Mouse (Mus musculus) midbrain, postnatal 0 days (tissue): ENCODE data around the gene Sufu. TPM values are rescaled to one million over a fixed set of nuclear protein-coding genes. Genes with fewer than 3 reads are reported as not detected.

Experiments
- ATAC-seq: fragments of 200-750 bp; cut with Nextera tagmentation; 2 replicates; pipeline ENCODE4 v1.8.0; 2017; ENCODE audit warnings: moderate number of reproducible peaks, mild to moderate bottlenecking, moderate TSS enrichment, moderate library complexity; ENCODE audit not compliant: low FRiP score
- DNase-seq: peaks from one replicate; pipeline ENCODE4 v3.0.0-alpha.2; 2015; ENCODE audit warnings: low spot score
- H3K27ac ChIP-seq: fragments of 300-500 bp; sonication (generic); 2 replicates; pipeline ENCODE4 v1.5.1; 2014; ENCODE audit warnings: low read depth, mild to moderate bottlenecking, low read length, mixed read lengths
- H3K27me3 ChIP-seq: fragments of 300-500 bp; sonication (generic); 2 replicates; pipeline ENCODE4 v1.6.1; 2014; ENCODE audit warnings: low read length, control low read depth, mixed read lengths; ENCODE audit not compliant: insufficient read depth
- H3K36me3 ChIP-seq: fragments of 300-500 bp; sonication (generic); 2 replicates; pipeline ENCODE4 v1.6.1; 2014; ENCODE audit warnings: low read length, control low read depth, mixed read lengths; ENCODE audit not compliant: insufficient read depth
- H3K4me1 ChIP-seq: fragments of 300-500 bp; sonication (generic); 2 replicates; pipeline ENCODE4 v1.6.1; 2014; ENCODE audit warnings: mild to moderate bottlenecking, control low read depth, antibody characterized with exemption, low read length, mixed read lengths; ENCODE audit not compliant: insufficient read depth
- H3K4me2 ChIP-seq: fragments of 300-500 bp; sonication (generic); 2 replicates; pipeline ENCODE4 v1.6.1; 2014; ENCODE audit warnings: low read depth, mild to moderate bottlenecking, low read length, mixed read lengths; ENCODE audit not compliant: poor library complexity, severe bottlenecking
- H3K4me3 ChIP-seq: fragments of 300-500 bp; sonication (generic); 2 replicates; pipeline ENCODE4 v1.5.1; 2014; ENCODE audit warnings: low read depth, mild to moderate bottlenecking, low read length, moderate library complexity
- H3K9ac ChIP-seq: fragments of 300-500 bp; sonication (generic); replicated peaks from 2 replicates; pipeline ENCODE4 v1.6.1; 2014; ENCODE audit warnings: mild to moderate bottlenecking, low read length, moderate library complexity, mixed read lengths; ENCODE audit not compliant: poor library complexity, severe bottlenecking
- H3K9me3 ChIP-seq: fragments of 300-500 bp; sonication (generic); 2 replicates; pipeline ENCODE4 v1.6.1; 2016; ENCODE audit warnings: low read length, control low read depth
- CTCF ChIP-seq: IDR thresholded peaks from 2 replicates; pipeline ENCODE4 v1.5.1; 2016; ENCODE audit warnings: antibody characterized with exemption, mild to moderate bottlenecking
- WGBS: fragments of 180-500 bp; shearing (Covaris S2); extraction: QIAGEN DNeasy Blood & Tissue Kit; methylation state at CpG from one replicate; pipeline ENCODE4 v1.1.7; 2014; 5-methylcytosine and 5-hydroxymethylcytosine counted together
- polyA plus RNA-seq: library from polyadenylated mRNA; unstranded; fragments of >200 nt; fragmentation: Nextera tagmentation; extraction: Ambion mirVana; gene quantifications from 2 replicates; pipeline ENCODE4 v1.2.1, GENCODE M21; 2015
- total RNA-seq: library from RNA; depleted of rRNA; stranded (reverse); fragments of >200 nt; gene quantifications from 2 replicates; pipeline ENCODE4 v1.2.3, GENCODE M21; 2014; rRNA removed

Sufu gene
- 11.5 and 14.4 TPM in 2 replicates for total RNA-seq
- polyA plus RNA-seq = 13.2 and 14.5 TPM in 2 replicates

DNA sequence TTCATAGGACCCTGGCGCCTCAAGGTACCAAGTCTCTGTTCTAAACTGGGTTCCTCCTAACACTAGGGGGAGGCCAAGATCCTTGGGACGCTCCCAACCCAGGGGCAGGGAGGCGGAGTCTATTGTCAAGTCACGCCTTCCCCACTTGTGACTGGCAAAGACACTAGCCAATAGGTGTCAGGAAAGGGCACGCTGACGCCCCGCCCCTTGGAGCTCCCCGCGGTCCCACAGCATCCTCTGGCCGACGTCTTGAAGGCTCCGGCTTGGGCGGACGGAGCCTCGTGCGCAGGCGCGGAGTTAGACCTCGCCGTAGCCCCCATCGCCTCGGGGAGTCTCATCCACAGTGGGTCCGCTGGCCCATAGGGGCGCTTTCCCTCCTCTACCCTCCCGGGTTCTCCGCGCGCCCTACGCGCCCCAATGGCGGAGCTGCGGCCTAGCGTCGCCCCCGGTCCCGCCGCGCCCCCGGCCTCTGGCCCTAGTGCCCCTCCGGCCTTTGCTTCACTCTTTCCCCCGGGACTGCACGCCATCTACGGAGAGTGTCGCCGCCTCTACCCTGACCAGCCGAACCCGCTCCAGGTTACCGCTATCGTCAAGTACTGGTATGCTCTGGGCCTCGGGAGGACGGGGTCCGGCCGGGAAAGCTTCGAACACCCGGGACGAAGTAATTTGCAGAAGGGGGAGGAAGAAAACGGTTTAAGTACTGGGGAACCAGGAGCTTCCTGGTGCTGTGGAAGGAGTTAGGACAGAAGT is at the start of gene Sufu:
Sufu (plus strand) TSS at position 211 of the 750 bp plus-strand sequence.
- DNase-seq = peak; percentile 99
- Histone ChIP-seq H3K36me3 (peaks cover 4% of the 10 kb centered on the region), H3K4me1 (peaks cover 18% of the 10 kb centered on the region), H3K4me3 (peak within 1 kb of the TSS; percentile 89), H3K9me3 (no peaks in the 10 kb centered on the region), H3K27me3 (no peaks in the 10 kb centered on the region), H3K4me2 (peak within 1 kb of the TSS; percentile 88), H3K9ac (peak within 1 kb of the TSS; percentile 81), H3K27ac (peak within 1 kb of the TSS; percentile 96)
- peak; percentile 92 for TF ChIP-seq CTCF
- WGBS = under 1% methylated on average over 57 of the region's 57 CpGs
- ATAC-seq = peak; percentile 90

GRCm38 (mm10) chr19:46347146-46347545 is 49.5 kb upstream of the Sufu start:
- Histone ChIP-seq H3K36me3 (no peaks in the 10 kb centered on the region), H3K9ac (no peak overlapping the region), H3K4me2 (no peak overlapping the region), H3K27me3 (no peaks in the 10 kb centered on the region), H3K9me3 (no peaks in the 10 kb centered on the region), H3K4me3 (no peak overlapping the region), H3K4me1 (peaks cover 8% of the 10 kb centered on the region; the same call in 1 of the 2 replicates), H3K27ac (no peak overlapping the region)
- WGBS = 96% methylated on average over 1 of the region's 1 CpGs
- ATAC-seq = no peak
- DNase-seq = no peak
- no peak for TF ChIP-seq CTCF

GRCm38 (mm10) chr19:46347936-46348668 is 48.6 kb upstream of the Sufu start:
- Histone ChIP-seq H3K4me1 (peaks cover 8% of the 10 kb centered on the region; the same call in 1 of the 2 replicates), H3K27me3 (no peaks in the 10 kb centered on the region), H3K9ac (peak overlapping the region; percentile 80), H3K4me3 (peak overlapping the region; percentile 56), H3K36me3 (no peaks in the 10 kb centered on the region), H3K27ac (peak overlapping the region; percentile 88), H3K4me2 (peak overlapping the region; percentile 56), H3K9me3 (no peaks in the 10 kb centered on the region)
- WGBS = 29% methylated on average over 14 of the region's 14 CpGs
- no peak for TF ChIP-seq CTCF
- ATAC-seq (no peak), DNase-seq (peak; percentile 48)

DNA sequence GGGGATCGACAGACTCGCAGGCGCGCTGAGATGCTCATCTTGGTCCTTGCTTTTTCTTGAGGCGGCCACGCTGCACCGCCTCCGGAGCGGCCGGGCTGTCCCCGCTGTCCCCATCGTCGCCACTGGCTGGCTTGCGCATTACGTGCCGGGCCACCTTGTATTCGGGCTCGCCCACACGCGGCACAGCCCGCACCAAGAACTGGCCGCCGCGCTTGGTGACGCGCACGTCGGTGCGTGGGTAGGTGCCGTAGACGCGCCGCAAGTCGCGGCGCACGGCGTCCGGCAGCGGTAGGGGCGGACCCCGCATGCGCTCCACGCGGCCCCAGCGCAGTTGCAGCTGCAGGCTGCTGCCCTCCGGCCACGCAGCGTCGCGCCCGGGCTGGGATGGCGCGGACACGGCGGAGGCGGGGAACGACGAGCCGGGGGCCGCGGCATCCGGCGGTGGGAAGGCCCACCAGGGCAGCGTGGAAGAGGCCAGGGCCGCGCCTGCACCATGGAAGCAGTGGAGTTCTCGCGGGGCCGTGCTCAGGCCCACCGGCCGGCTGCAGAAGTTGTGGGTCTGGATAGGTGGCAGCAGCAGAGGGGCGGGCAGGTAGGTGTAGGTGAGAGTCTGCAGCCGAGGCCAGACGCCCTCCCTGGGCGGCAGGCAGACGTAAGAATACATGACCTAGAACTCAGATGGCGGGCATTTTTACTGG is 47.8 kb upstream of the Sufu start:
- Histone ChIP-seq H3K4me2 (peak overlapping the region; percentile 56), H3K4me1 (peaks cover 8% of the 10 kb centered on the region; the same call in 1 of the 2 replicates), H3K4me3 (peak overlapping the region; percentile 56), H3K9me3 (no peaks in the 10 kb centered on the region), H3K27ac (peak overlapping the region; percentile 88), H3K36me3 (no peaks in the 10 kb centered on the region), H3K27me3 (no peaks in the 10 kb centered on the region), H3K9ac (peak overlapping the region; percentile 80)
- ATAC-seq (peak; percentile 95), DNase-seq (peak; percentile 93)
- WGBS = under 1% methylated on average over 71 of the region's 78 CpGs
- TF ChIP-seq CTCF = no peak; the same call in 1 of the 2 replicates

- H3K36me3 ChIP-seq = no peaks in the 10 kb centered on the region
- no peaks in the 10 kb centered on the region for H3K27me3 ChIP-seq
- DNase-seq = no peak
- TF ChIP-seq CTCF = no peak
- peaks cover 8% of the 10 kb centered on the region; the same call in 1 of the 2 replicates for H3K4me1 ChIP-seq
- no peaks in the 10 kb centered on the region for H3K9me3 ChIP-seq
- peak overlapping the region; percentile 88 for H3K27ac ChIP-seq
- peak overlapping the region; percentile 56 for H3K4me3 ChIP-seq
- peak overlapping the region; percentile 80 for H3K9ac ChIP-seq
- 0 out of 2 replicates have a peak, but pooled peaks have one; percentile 12 for ATAC-seq
- H3K4me2 ChIP-seq = peak overlapping the region; percentile 56
- whole genome bisulfite sequencing = 24% methylated on average over 6 of the region's 6 CpGs
Measured at GRCm38 (mm10) chr19:46349550-46349949, 47.1 kb upstream of the Sufu start.
